Mouse (Mus musculus): ENCODE data around the gene Zfp449. TPM values are rescaled to one million over a fixed set of nuclear protein-coding genes. Genes with fewer than 3 reads are reported as not detected.
"Not testable (repeated sequence)": the region's sequence is repeated elsewhere in the genome, so short reads cannot be mapped to it uniquely, and the experiment has no call there.

Gene Zfp449
- total RNA-seq (2021) = 1 to 10 TPM; 3.1 to 3.8 TPM

GRCm38 (mm10) chrX:56346176-56346931, at the start of gene Zfp449:
Zfp449 (plus strand) TSS chrX:56346400.
- intact Hi-C loops (cut with DNase I) = loop anchor here (10.0 kb wide), 1 partner anchor 72 kb away; no protein-coding TSS in a partner anchor
- peak; percentile 75 to 81 for DNase-seq (ENCODE audit: low spot score in 2 of 2)

GRCm38 (mm10) chrX:56307597-56307996, 38.6 kb upstream of the Zfp449 start:
- no peak for DNase-seq (ENCODE audit: low spot score in 2 of 2)
- intact Hi-C loops (cut with DNase I) = no loop called here

GRCm38 (mm10) chrX:56312813-56313212, 33.4 kb upstream of the Zfp449 start:
- intact Hi-C loops (cut with DNase I) = no loop called here
- DNase-seq (ENCODE audit: low spot score in 2 of 2) = no peak

GRCm38 (mm10) chrX:56322096-56322495, 24.1 kb upstream of the Zfp449 start:
- intact Hi-C loops (cut with DNase I) = no loop called here
- no peak for DNase-seq (ENCODE audit: low spot score in 2 of 2)

- no peak for DNase-seq (ENCODE audit: low spot score in 2 of 2)
- intact Hi-C loops (cut with DNase I) = no loop called here
These were observed 23.5 kb upstream of the Zfp449 start for GRCm38 (mm10) chrX:56322731-56323130.

- intact Hi-C loops (cut with DNase I) = no loop called here
- DNase-seq (ENCODE audit: low spot score in 2 of 2) = no peak
These were observed 14.2 kb upstream of the Zfp449 start for GRCm38 (mm10) chrX:56332046-56332445.

GRCm38 (mm10) chrX:56340305-56340704, 5.9 kb upstream of the Zfp449 start:
- peak in 1 of 2 experiments; percentile 9 for DNase-seq (ENCODE audit: low spot score in 2 of 2)
- intact Hi-C loops (cut with DNase I) = loop anchor here (10.0 kb wide), 1 partner anchor 66 kb away; no protein-coding TSS in a partner anchor

GRCm38 (mm10) chrX:56342921-56343320, 3.3 kb upstream of the Zfp449 start:
- intact Hi-C loops (cut with DNase I) = loop anchor here (10.0 kb wide), 1 partner anchor 68 kb away; no protein-coding TSS in a partner anchor
- DNase-seq (ENCODE audit: low spot score in 2 of 2) = no peak

- DNase-seq (ENCODE audit: low spot score in 2 of 2) = peak in 1 of 2 experiments; percentile 7
- intact Hi-C loops (cut with DNase I) = loop anchor here (10.0 kb wide), 1 partner anchor 72 kb away; no protein-coding TSS in a partner anchor
These were observed 693 bp downstream of the Zfp449 start for GRCm38 (mm10) chrX:56346932-56347253.

- DNase-seq (ENCODE audit: low spot score in 2 of 2) = peak; percentile 41 to 56
- intact Hi-C loops (cut with DNase I) = not testable (repeated sequence)
These were observed 28.4 kb downstream of the Zfp449 start, which contains the start of gene Smim10l2a for GRCm38 (mm10) chrX:56374431-56375128. Smim10l2a (plus strand) TSS chrX:56374586.

- no peak for DNase-seq (ENCODE audit: low spot score in 2 of 2)
- intact Hi-C loops (cut with DNase I) = no loop called here
These were observed 34.7 kb downstream of the Zfp449 start for GRCm38 (mm10) chrX:56380852-56381251.

GRCm38 (mm10) chrX:56384142-56384541, 37.9 kb downstream of the Zfp449 start:
- intact Hi-C loops (cut with DNase I) = no loop called here
- no peak for DNase-seq (ENCODE audit: low spot score in 2 of 2)

GRCm38 (mm10) chrX:56404646-56405045, 58.4 kb downstream of the Zfp449 start:
- intact Hi-C loops (cut with DNase I) = no loop called here
- DNase-seq (ENCODE audit: low spot score in 2 of 2) = no peak

- DNase-seq (ENCODE audit: low spot score in 2 of 2) = no peak
- intact Hi-C loops (cut with DNase I) = no loop called here
These were observed 59.3 kb downstream of the Zfp449 start for GRCm38 (mm10) chrX:56405482-56405881.

GRCm38 (mm10) chrX:56406128-56406527, 59.9 kb downstream of the Zfp449 start:
- no peak for DNase-seq (ENCODE audit: low spot score in 2 of 2)
- intact Hi-C loops (cut with DNase I) = no loop called here

Other genes starting within 250 kb of the Zfp449 start
- not detected for gene 3830403N18Rik, start 209.8 kb upstream of the Zfp449 start, total RNA-seq (2021)
- gene Gm773, start 133.5 kb upstream of the Zfp449 start, total RNA-seq (2021) = not detected
- 10 to 100 TPM; 21.0 to 21.9 TPM for gene Smim10l2a, start 28.2 kb downstream of the Zfp449 start, total RNA-seq (2021)
- not detected for gene Gm2174, start 101.6 kb downstream of the Zfp449 start, total RNA-seq (2021)
- 10 to 100 TPM; 22.8 to 41.0 TPM for gene Ints6l, start 108.5 kb downstream of the Zfp449 start, total RNA-seq (2021)
- gene Gm10477, start 178.3 kb downstream of the Zfp449 start, total RNA-seq (2021) = not detected
- gene Gm648, start 203.2 kb downstream of the Zfp449 start, total RNA-seq (2021) = not detected